ENCODE assay signal across 8 mouse cellular contexts in the genomic region with DNA sequence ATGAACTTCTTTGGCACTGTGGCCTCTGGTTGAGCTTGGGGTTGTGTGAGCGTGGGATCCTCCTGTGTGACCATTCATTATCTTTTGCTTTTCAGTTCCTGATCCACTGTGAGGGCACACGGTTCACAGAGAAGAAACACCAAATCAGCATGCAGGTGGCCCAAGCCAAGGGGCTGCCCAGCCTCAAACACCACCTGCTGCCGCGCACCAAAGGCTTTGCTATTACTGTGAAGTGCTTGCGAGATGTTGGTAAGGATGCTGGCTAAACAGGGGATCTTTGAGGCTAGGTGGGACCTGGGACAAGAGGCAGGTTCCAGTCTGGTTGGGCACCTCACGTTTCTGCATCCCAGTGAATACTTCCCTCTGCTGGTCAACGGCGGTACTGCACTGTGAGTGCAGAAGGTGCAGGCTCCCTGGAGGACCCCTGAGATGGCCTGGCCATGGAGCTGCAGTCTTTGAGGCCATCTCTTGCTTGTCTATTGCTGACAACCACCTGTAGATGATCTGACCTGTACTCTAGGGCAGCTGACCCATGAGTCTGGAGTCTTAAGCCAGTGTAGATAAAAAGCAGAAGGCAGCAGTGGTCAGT.
DNase-seq lines count a peak whose midpoint lies in the region; ATAC-seq lines count a peak whose summit lies in the region.

No protein-coding gene starts in this region.

- DNase-seq in heart, adult 18-20 months = peak; percentile 69 to 94
- DNase-seq in cerebellum, postnatal 10 days = peak; percentile 96 to 98
- peak; percentile 87 to 92 for DNase-seq in frontal cortex, postnatal 25 days (ENCODE audit: low spot score in 2 of 2)
- peak; percentile 84 to 85 for DNase-seq in left cerebral cortex, postnatal 25 days (ENCODE audit: low spot score in 2 of 2)
- DNase-seq in spleen, adult 12 weeks (ENCODE audit: low spot score) = peak; percentile 82

- no peak overlapping the region for H3K4me3 ChIP-seq in heart, embryonic 11.5 days (ENCODE audit: low read depth, low read length)
- H3K4me3 ChIP-seq in intestine, embryonic 16.5 days (ENCODE audit: low read length) = no peak overlapping the region
- no peak overlapping the region for H3K4me3 ChIP-seq in midbrain, embryonic 12.5 days

- no peak overlapping the region for H3K4me2 ChIP-seq in heart, embryonic 11.5 days
- H3K4me2 ChIP-seq in intestine, embryonic 16.5 days (ENCODE audit: low read depth, low read length) = no peak overlapping the region
- H3K4me2 ChIP-seq in midbrain, embryonic 12.5 days (replicated peaks) = no peak overlapping the region

- 32% methylated on average over 8 of the region's 8 CpGs for WGBS in heart, embryonic 11.5 days (ENCODE audit: insufficient replicate concordance)
- 33% methylated on average over 8 of the region's 8 CpGs for WGBS in intestine, embryonic 16.5 days
- 36% methylated on average over 8 of the region's 8 CpGs for WGBS in midbrain, embryonic 12.5 days

- intact Hi-C loops in left cerebral cortex, postnatal 25 days (cut with DNase I) = loop anchor here (1.0 to 5.0 kb wide), 2 partner anchors 93 to 171 kb away; a partner anchor contains a TSS

- H3K4me1 ChIP-seq in heart, embryonic 11.5 days (ENCODE audit: control insufficient read depth, insufficient read depth, low read length) = peaks cover 11% of the 10 kb centered on the region
- peaks cover 30% of the 10 kb centered on the region for H3K4me1 ChIP-seq in intestine, embryonic 16.5 days (ENCODE audit: control insufficient read depth, insufficient read depth, low read length)
- H3K4me1 ChIP-seq in midbrain, embryonic 12.5 days = peaks cover 19% of the 10 kb centered on the region

- H3K27me3 ChIP-seq in heart, embryonic 11.5 days (ENCODE audit: control insufficient read depth, insufficient read depth, low read length) = no peaks in the 10 kb centered on the region
- no peaks in the 10 kb centered on the region for H3K27me3 ChIP-seq in intestine, embryonic 16.5 days (replicated peaks; ENCODE audit: control insufficient read depth, insufficient read depth, low read length)
- H3K27me3 ChIP-seq in midbrain, embryonic 12.5 days = no peaks in the 10 kb centered on the region

- no peak overlapping the region for H3K27ac ChIP-seq in heart, embryonic 11.5 days (ENCODE audit: low read depth, low read length)
- H3K27ac ChIP-seq in intestine, embryonic 16.5 days (ENCODE audit: low read length) = no peak overlapping the region
- H3K27ac ChIP-seq in midbrain, embryonic 12.5 days (replicated peaks) = no peak overlapping the region

- no peak overlapping the region for H3K9ac ChIP-seq in heart, embryonic 11.5 days (ENCODE audit: low read depth, low read length)
- no peak overlapping the region for H3K9ac ChIP-seq in intestine, embryonic 16.5 days (ENCODE audit: low read depth, low read length)
- H3K9ac ChIP-seq in midbrain, embryonic 12.5 days (replicated peaks) = no peak overlapping the region

- ATAC-seq in heart, embryonic 11.5 days (replicated peaks; ENCODE audit: insufficient number of reproducible peaks, low FRiP score, low TSS enrichment) = no peak; the same call in 1 of the 2 replicates
- ATAC-seq in intestine, embryonic 16.5 days = peak; percentile 41; the same call in 1 of the 2 replicates
- ATAC-seq in midbrain, embryonic 12.5 days (ENCODE audit: low FRiP score, low read depth) = 0 out of 2 replicates have a peak, but pooled peaks have one; percentile 10

- no peaks in the 10 kb centered on the region for H3K9me3 ChIP-seq in heart, embryonic 11.5 days (replicated peaks; ENCODE audit: control insufficient read depth, low read length)
- H3K9me3 ChIP-seq in intestine, embryonic 16.5 days (ENCODE audit: control insufficient read depth, low read length) = no peaks in the 10 kb centered on the region
- H3K9me3 ChIP-seq in midbrain, embryonic 12.5 days = no peaks in the 10 kb centered on the region

- H3K36me3 ChIP-seq in heart, embryonic 11.5 days (ENCODE audit: control insufficient read depth, insufficient read depth, low read length) = no peaks in the 10 kb centered on the region
- H3K36me3 ChIP-seq in intestine, embryonic 16.5 days (ENCODE audit: control insufficient read depth, insufficient read depth, low read length) = no peaks in the 10 kb centered on the region; the same call in 1 of the 2 replicates
- peaks cover 47% of the 10 kb centered on the region for H3K36me3 ChIP-seq in midbrain, embryonic 12.5 days
